Mouse (Mus musculus) lung, postnatal 36 days (tissue): ENCODE results near the gene Pla2g4b.

Source experiments
- DNase-seq: peaks from one replicate; pipeline ENCODE4 v3.0.0; 2022; ENCODE audit warnings: mixed read lengths

Gene Pla2g4b

DNA sequence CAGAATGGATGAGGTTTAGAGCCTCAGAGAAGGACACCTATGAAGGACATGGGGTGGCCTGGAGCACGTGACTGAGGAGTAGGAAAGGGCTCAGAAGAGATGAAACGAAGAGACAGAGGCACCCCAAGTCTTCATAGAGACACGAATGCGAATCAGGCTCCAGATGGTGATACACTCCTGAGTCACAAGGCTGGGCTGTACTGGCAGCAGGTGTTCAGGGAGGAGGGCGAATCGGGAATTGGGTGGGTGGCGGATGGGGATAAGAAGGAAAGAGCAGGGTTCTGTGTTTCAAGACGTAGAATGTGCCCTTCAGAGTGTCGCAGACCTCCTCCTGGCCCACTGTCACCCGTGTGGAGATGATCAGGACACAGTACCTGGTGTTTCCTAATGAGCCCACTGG, 32.0 kb downstream of the Pla2g4b start:
- DNase-seq, result no peak

- peak; percentile 75 for DNase-seq
Measured at GRCm38 (mm10) chr2:120066224-120066623, 33.0 kb downstream of the Pla2g4b start.

GRCm38 (mm10) chr2:120068555-120069465, 35.6 kb downstream of the Pla2g4b start:
- peak; percentile 37 for DNase-seq

GRCm38 (mm10) chr2:120069466-120069990, 36.3 kb downstream of the Pla2g4b start:
- no peak for DNase-seq

- no peak for DNase-seq
Measured at GRCm38 (mm10) chr2:120074096-120074495, 40.9 kb downstream of the Pla2g4b start.

DNA sequence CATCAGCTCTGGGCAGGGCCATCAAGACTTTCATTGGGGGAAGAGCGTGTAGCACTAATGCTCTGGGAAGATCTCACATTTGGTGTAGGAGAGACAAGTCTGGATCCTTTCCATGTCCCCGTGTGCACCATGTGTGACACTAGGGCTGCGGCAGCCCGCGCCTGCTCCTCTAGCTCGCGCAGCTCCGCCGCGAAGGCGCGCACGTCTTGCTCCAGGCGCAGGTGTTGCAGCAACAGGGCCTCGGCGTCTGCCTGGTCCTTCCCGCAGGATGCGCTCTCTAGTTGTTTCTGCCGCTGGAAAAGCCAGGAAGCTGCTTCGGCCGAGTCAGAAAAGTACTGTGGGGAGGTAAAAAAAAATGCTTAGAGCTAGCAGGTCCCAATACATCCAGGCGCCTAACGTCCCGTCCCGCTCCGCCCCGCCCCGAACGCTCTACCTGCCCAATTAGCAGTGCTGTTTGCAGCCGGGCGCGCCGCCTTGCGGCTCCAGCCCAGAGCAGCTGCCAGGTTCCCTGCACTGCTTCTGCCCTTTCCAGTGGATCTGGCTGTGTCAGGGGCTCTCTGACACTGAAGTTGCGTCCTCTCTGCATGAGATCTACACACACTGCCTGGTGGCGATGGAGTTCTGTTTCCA, 43.0 kb downstream of the Pla2g4b start:
- peak; percentile 77 for DNase-seq

GRCm38 (mm10) chr2:120082416-120082815, 49.2 kb downstream of the Pla2g4b start:
- no peak for DNase-seq

DNA sequence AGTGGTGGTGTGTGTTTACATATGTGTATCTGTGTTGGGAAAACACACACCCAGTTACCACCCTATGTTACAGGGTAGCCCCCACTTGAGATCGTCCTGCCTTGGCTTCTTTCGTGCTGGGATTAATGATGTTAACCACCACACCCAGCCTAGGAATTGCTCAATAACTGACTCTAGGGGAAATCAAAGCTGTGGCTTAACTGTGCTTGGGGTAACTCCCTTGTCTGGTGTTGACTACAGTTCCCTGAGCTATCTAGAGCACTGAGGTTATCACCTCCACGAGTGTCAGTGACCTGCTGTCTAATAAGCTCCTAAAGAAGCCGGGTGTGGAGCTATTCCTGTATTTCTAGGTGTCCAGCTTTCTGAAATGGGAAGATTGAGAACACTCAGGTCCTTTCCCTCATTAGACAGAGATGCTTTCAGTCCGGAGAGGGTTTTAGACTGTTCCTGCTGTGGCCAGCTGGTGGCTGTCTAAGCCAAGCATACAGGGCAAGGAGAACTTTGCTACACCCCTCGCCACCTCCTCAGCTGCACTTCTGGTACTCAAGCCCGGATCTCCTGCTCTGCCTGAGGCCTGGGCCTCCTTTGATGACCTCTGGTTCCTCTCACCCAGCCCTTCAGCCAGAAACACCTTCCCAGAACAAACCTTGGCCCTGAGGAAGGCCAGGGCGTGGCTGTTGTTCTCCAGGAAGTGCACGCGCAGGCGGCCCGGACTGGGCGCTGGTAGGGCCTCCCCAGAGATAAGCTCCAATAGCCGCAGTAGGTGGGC, 51.6 kb downstream of the Pla2g4b start:
- peak; percentile 80 for DNase-seq

- DNase-seq, result no peak
Measured at GRCm38 (mm10) chr2:120086038-120086437, 52.8 kb downstream of the Pla2g4b start.

- DNase-seq, result no peak
Measured at GRCm38 (mm10) chr2:120087391-120087790, 54.2 kb downstream of the Pla2g4b start.

DNA sequence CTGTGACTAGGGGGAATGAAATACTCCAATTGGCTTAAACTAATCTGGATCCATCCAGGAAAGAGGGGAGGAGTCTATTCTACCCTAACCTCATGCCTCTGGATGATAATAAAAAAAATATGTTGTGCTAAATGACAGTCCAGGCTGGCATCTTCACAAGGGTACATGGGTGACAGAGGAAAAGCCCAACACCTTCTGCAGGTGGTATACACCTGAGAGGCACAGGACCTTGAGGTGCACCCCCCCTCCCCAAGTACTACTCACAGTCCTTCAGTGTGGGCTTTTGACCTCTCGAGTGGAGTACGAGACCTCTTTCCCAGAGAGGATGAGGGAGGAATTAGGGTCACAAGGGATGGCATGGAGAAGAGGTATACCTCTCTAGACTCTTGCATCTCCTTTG, 54.7 kb downstream of the Pla2g4b start:
- DNase-seq, result no peak

DNA sequence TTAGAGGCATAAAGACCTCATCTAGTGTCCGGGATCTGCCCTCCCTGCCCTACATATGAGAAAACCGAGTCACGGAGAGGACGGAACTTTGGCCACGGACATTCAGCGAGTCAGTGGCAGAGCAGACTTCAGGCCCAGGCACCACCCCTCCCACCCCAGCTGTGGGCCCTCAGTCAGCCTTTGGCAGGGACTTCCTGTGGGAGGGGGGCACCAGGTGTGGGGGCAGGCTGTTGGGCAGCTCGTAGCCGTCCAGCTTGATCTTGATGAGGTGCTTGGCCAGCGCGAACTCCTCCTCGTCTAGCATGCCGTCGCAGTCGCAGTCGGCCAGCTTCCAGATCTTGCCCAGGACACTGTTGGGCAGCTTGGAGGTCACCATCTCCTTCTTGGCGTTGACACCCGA, 57.8 kb downstream of the Pla2g4b start:
- DNase-seq, result no peak
